Mouse (Mus musculus) neural tube, embryonic 14.5 days (tissue): Measurements from ENCODE around the gene Cherp. TPM values are rescaled to one million over a fixed set of nuclear protein-coding genes. Genes with fewer than 3 reads are reported as not detected.

Experiments
- microRNA-seq: library from miRNA; unstranded; fragments of <30 nt; microRNA quantifications from one replicate; pipeline ENCODE4, GENCODE M21; 2016
- polyA plus RNA-seq: library from polyadenylated mRNA; unstranded; fragments of >200 nt; fragmentation: Nextera tagmentation; extraction: Ambion mirVana; gene quantifications from 2 replicates; pipeline ENCODE4 v1.2.1, GENCODE M21; 2014

Gene Cherp
- polyA plus RNA-seq, 1 experiment from 2014 or later: 42.3 TPM

Small RNAs within 50 kb of the gene (microRNA-seq; reads per million reads assigned to microRNA genes)
- gene Mir7068: 1.4 reads per million

Other genes with a start within 250 kb of the Cherp start
- 220 and 235 TPM in 2 replicates for gene Ap1m1, start 235.2 kb downstream of the Cherp start, polyA plus RNA-seq
- 12.3 and 13.8 TPM in 2 replicates for gene Gm10282, start 170.0 kb downstream of the Cherp start, polyA plus RNA-seq
- 4.3 and 6.7 TPM in 2 replicates for gene Klf2, start 156.2 kb downstream of the Cherp start, polyA plus RNA-seq
- 63.3 and 66.1 TPM in 2 replicates for gene Eps15l1, start 53.8 kb downstream of the Cherp start, polyA plus RNA-seq
- 0.59 and 1.3 TPM in 2 replicates for gene Calr3, start 31.4 kb downstream of the Cherp start, polyA plus RNA-seq
- 15.2 and 16.3 TPM in 2 replicates for gene 1700030K09Rik, start 31.3 kb downstream of the Cherp start, polyA plus RNA-seq
- gene Slc35e1, start 17.4 kb upstream of the Cherp start, polyA plus RNA-seq: 9.3 and 10.6 TPM in 2 replicates
- gene Med26, start 73.0 kb upstream of the Cherp start, polyA plus RNA-seq: 11.4 and 14.6 TPM in 2 replicates
- 133 and 144 TPM in 2 replicates for gene Smim7, start 95.9 kb upstream of the Cherp start, polyA plus RNA-seq
- 27.9 and 31.6 TPM in 2 replicates for gene Tmem38a, start 96.8 kb upstream of the Cherp start, polyA plus RNA-seq
- 2.1 and 2.6 TPM in 2 replicates for gene Nwd1, start 171.5 kb upstream of the Cherp start, polyA plus RNA-seq
- 177 and 182 TPM in 2 replicates for gene Sin3b, start 248.1 kb upstream of the Cherp start, polyA plus RNA-seq